Mouse (Mus musculus) kidney, embryonic 14.5 days (tissue): ENCODE measurements around the gene Zscan2. TPM values are rescaled to one million over a fixed set of nuclear protein-coding genes. Genes with fewer than 3 reads are reported as not detected.

ENCODE experiments used
- ATAC-seq: fragments of 200-750 bp; cut with Nextera tagmentation; 2 replicates; pipeline ENCODE4 v1.8.0; 2017; ENCODE audit warnings: moderate number of reproducible peaks, mild to moderate bottlenecking, moderate TSS enrichment, moderate library complexity; ENCODE audit not compliant: low FRiP score, low TSS enrichment
- H3K27ac ChIP-seq: fragments of 300-500 bp; sonication (generic); 2 replicates; pipeline ENCODE4 v1.5.1; 2014; ENCODE audit warnings: low read depth, mild to moderate bottlenecking, low read length, moderate library complexity, mixed read lengths
- H3K27me3 ChIP-seq: fragments of 300-500 bp; sonication (generic); 2 replicates; pipeline ENCODE4 v1.6.1; 2014; ENCODE audit warnings: mild to moderate bottlenecking, low read length; ENCODE audit not compliant: control insufficient read depth, insufficient read depth
- H3K36me3 ChIP-seq: fragments of 300-500 bp; sonication (generic); 2 replicates; pipeline ENCODE4 v1.6.1; 2014; ENCODE audit warnings: low read length, mixed read lengths; ENCODE audit not compliant: control insufficient read depth, insufficient read depth
- H3K4me1 ChIP-seq: fragments of 300-500 bp; sonication (generic); 2 replicates; pipeline ENCODE4 v1.6.1; 2014; ENCODE audit warnings: low read length, mixed read lengths; ENCODE audit not compliant: control insufficient read depth, insufficient read depth
- H3K4me2 ChIP-seq: fragments of 300-500 bp; sonication (generic); replicated peaks from 2 replicates; pipeline ENCODE4 v1.6.1; 2014; ENCODE audit warnings: low read depth, mild to moderate bottlenecking, low read length
- H3K4me3 ChIP-seq: fragments of 300-500 bp; sonication (generic); 2 replicates; pipeline ENCODE4 v1.5.1; 2014; ENCODE audit warnings: mild to moderate bottlenecking, low read length
- H3K9ac ChIP-seq: fragments of 300-500 bp; sonication (generic); 2 replicates; pipeline ENCODE4 v1.6.1; 2014; ENCODE audit warnings: low read depth, mild to moderate bottlenecking, low read length, moderate library complexity
- H3K9me3 ChIP-seq: fragments of 300-500 bp; sonication (generic); 2 replicates; pipeline ENCODE4 v1.6.1; 2016; ENCODE audit warnings: low read length; ENCODE audit not compliant: control insufficient read depth
- WGBS: fragments of 180-500 bp; shearing (Covaris S2); extraction: QIAGEN DNeasy Blood & Tissue Kit; methylation state at CpG from one replicate; pipeline ENCODE4 v1.1.7; 2014; 5-methylcytosine and 5-hydroxymethylcytosine counted together
- polyA plus RNA-seq: library from polyadenylated mRNA; unstranded; fragments of >200 nt; fragmentation: Nextera tagmentation; extraction: Ambion mirVana; gene quantifications from 2 replicates; pipeline ENCODE4 v1.2.1, GENCODE M21; 2014

The Zscan2 gene
- polyA plus RNA-seq, 1 experiment from 2014 or later: 4.0 TPM

- H3K4me1 ChIP-seq: 0 out of 2 replicates have a peak, but pooled peaks cover 3% of the 10 kb centered on the region
- peak overlapping the region; percentile 7; the same call in 1 of the 2 replicates for H3K27ac ChIP-seq
- no peak overlapping the region for H3K4me2 ChIP-seq
- H3K9me3 ChIP-seq: no peaks in the 10 kb centered on the region
- 59% methylated on average over 1 of the region's 1 CpGs for WGBS
- H3K9ac ChIP-seq: no peak overlapping the region
- no peaks in the 10 kb centered on the region for H3K27me3 ChIP-seq
- no peak for ATAC-seq
- H3K4me3 ChIP-seq: no peak overlapping the region
- no peaks in the 10 kb centered on the region for H3K36me3 ChIP-seq
Observed at GRCm38 (mm10) chr7:80840241-80840640, 20.5 kb upstream of the Zscan2 start.

GRCm38 (mm10) chr7:80840937-80841336 lies 19.8 kb upstream of the Zscan2 start:
- H3K9ac ChIP-seq: no peak overlapping the region
- H3K27ac ChIP-seq: peak overlapping the region; percentile 7; the same call in 1 of the 2 replicates
- no peaks in the 10 kb centered on the region for H3K9me3 ChIP-seq
- H3K4me2 ChIP-seq: no peak overlapping the region
- H3K4me3 ChIP-seq: no peak overlapping the region
- WGBS: 82% methylated on average over 4 of the region's 4 CpGs
- H3K36me3 ChIP-seq: no peaks in the 10 kb centered on the region
- no peak for ATAC-seq
- H3K4me1 ChIP-seq: 0 out of 2 replicates have a peak, but pooled peaks cover 3% of the 10 kb centered on the region
- no peaks in the 10 kb centered on the region for H3K27me3 ChIP-seq

- Histone ChIP-seq H3K27me3 (no peaks in the 10 kb centered on the region), H3K4me3 (no peak overlapping the region), H3K27ac (no peak overlapping the region), H3K9me3 (no peaks in the 10 kb centered on the region), H3K36me3 (no peaks in the 10 kb centered on the region), H3K4me1 (0 out of 2 replicates have a peak, but pooled peaks cover 3% of the 10 kb centered on the region), H3K4me2 (no peak overlapping the region), H3K9ac (no peak overlapping the region)
- 77% methylated on average over 5 of the region's 5 CpGs for WGBS
- ATAC-seq: no peak
Observed at GRCm38 (mm10) chr7:80842132-80842531, 18.6 kb upstream of the Zscan2 start.

GRCm38 (mm10) chr7:80843176-80843575 lies 17.5 kb upstream of the Zscan2 start:
- no peaks in the 10 kb centered on the region for H3K9me3 ChIP-seq
- no peaks in the 10 kb centered on the region for H3K27me3 ChIP-seq
- no peak overlapping the region for H3K4me2 ChIP-seq
- H3K36me3 ChIP-seq: no peaks in the 10 kb centered on the region
- no peak overlapping the region for H3K9ac ChIP-seq
- no peak overlapping the region for H3K4me3 ChIP-seq
- no peaks in the 10 kb centered on the region for H3K4me1 ChIP-seq
- 85% methylated on average over 1 of the region's 1 CpGs for WGBS
- ATAC-seq: no peak
- H3K27ac ChIP-seq: no peak overlapping the region

GRCm38 (mm10) chr7:80843910-80844640 lies 16.6 kb upstream of the Zscan2 start:
- 94% methylated on average over 8 of the region's 8 CpGs for WGBS
- Histone ChIP-seq H3K9me3 (no peaks in the 10 kb centered on the region), H3K4me1 (no peaks in the 10 kb centered on the region), H3K36me3 (no peaks in the 10 kb centered on the region), H3K4me3 (no peak overlapping the region), H3K27me3 (no peaks in the 10 kb centered on the region), H3K9ac (no peak overlapping the region), H3K4me2 (no peak overlapping the region), H3K27ac (no peak overlapping the region)
- no peak for ATAC-seq

- no peak for ATAC-seq
- Histone ChIP-seq H3K4me2 (no peak overlapping the region), H3K27me3 (no peaks in the 10 kb centered on the region), H3K4me1 (no peaks in the 10 kb centered on the region), H3K9me3 (no peaks in the 10 kb centered on the region), H3K27ac (no peak overlapping the region), H3K9ac (no peak overlapping the region), H3K4me3 (no peak overlapping the region), H3K36me3 (no peaks in the 10 kb centered on the region)
- WGBS: 84% methylated on average over 12 of the region's 12 CpGs
Observed at GRCm38 (mm10) chr7:80844691-80845090, 16.0 kb upstream of the Zscan2 start.

GRCm38 (mm10) chr7:80845621-80846279 lies 15.0 kb upstream of the Zscan2 start:
- Histone ChIP-seq H3K9ac (no peak overlapping the region), H3K4me1 (no peaks in the 10 kb centered on the region), H3K36me3 (no peaks in the 10 kb centered on the region), H3K27ac (no peak overlapping the region), H3K4me2 (no peak overlapping the region), H3K4me3 (no peak overlapping the region), H3K27me3 (no peaks in the 10 kb centered on the region), H3K9me3 (no peaks in the 10 kb centered on the region)
- WGBS: 67% methylated on average over 15 of the region's 15 CpGs
- no peak for ATAC-seq

GRCm38 (mm10) chr7:80846280-80846678 lies 14.4 kb upstream of the Zscan2 start:
- Histone ChIP-seq H3K27me3 (no peaks in the 10 kb centered on the region), H3K27ac (no peak overlapping the region), H3K4me3 (no peak overlapping the region), H3K4me1 (no peaks in the 10 kb centered on the region), H3K9ac (no peak overlapping the region), H3K9me3 (no peaks in the 10 kb centered on the region), H3K4me2 (no peak overlapping the region), H3K36me3 (no peaks in the 10 kb centered on the region)
- no peak for ATAC-seq
- 87% methylated on average over 10 of the region's 10 CpGs for WGBS

- no peak overlapping the region for H3K4me3 ChIP-seq
- WGBS: 84% methylated on average over 5 of the region's 5 CpGs
Observed at GRCm38 (mm10) chr7:80846709-80847108, 14.0 kb upstream of the Zscan2 start.

More at GRCm38 (mm10) chr7:80846709-80847108, 14.0 kb upstream of the Zscan2 start:
- no peak for ATAC-seq
- H3K9me3 ChIP-seq: no peaks in the 10 kb centered on the region
- no peak overlapping the region for H3K4me2 ChIP-seq
- H3K4me1 ChIP-seq: no peaks in the 10 kb centered on the region
- H3K36me3 ChIP-seq: no peaks in the 10 kb centered on the region
- no peak overlapping the region for H3K27ac ChIP-seq
- no peaks in the 10 kb centered on the region for H3K27me3 ChIP-seq
- H3K9ac ChIP-seq: no peak overlapping the region
